Mouse (Mus musculus) liver, embryonic 13.5 days (tissue): ENCODE results near the gene Aldh3b3. TPM values are rescaled to one million over a fixed set of nuclear protein-coding genes. Genes with fewer than 3 reads are reported as not detected.
A peak's percentile ranks its signal among the peaks of the same experiment; 100 is the strongest.

Experiments
- ATAC-seq: fragments of 200-750 bp; cut with Nextera tagmentation; 2 replicates; pipeline ENCODE4 v1.8.0; 2017; ENCODE audit warnings: low read depth, mild to moderate bottlenecking, moderate number of reproducible peaks, moderate library complexity
- DNase-seq: peaks from one replicate; pipeline ENCODE4 v3.0.0; 2022
- H3K27ac ChIP-seq: fragments of 300-500 bp; sonication (generic); 2 replicates; pipeline ENCODE4 v1.5.1; 2015; ENCODE audit warnings: moderate library complexity, mild to moderate bottlenecking, inconsistent platforms
- H3K27me3 ChIP-seq: fragments of 300-500 bp; sonication (generic); 2 replicates; pipeline ENCODE4 v1.6.1; 2015; ENCODE audit warnings: mild to moderate bottlenecking, inconsistent platforms
- H3K36me3 ChIP-seq: fragments of 300-500 bp; sonication (generic); 2 replicates; pipeline ENCODE4 v1.6.1; 2015; ENCODE audit warnings: mild to moderate bottlenecking, inconsistent platforms
- H3K4me1 ChIP-seq: fragments of 300-500 bp; sonication (generic); replicated peaks from 2 replicates; pipeline ENCODE4 v1.6.1; 2015; ENCODE audit warnings: inconsistent platforms
- H3K4me2 ChIP-seq: fragments of 300-500 bp; sonication (generic); 2 replicates; pipeline ENCODE4 v1.6.1; 2015; ENCODE audit warnings: inconsistent platforms, mild to moderate bottlenecking, moderate library complexity
- H3K4me3 ChIP-seq: fragments of 300-500 bp; sonication (generic); replicated peaks from 2 replicates; pipeline ENCODE4 v1.5.1; 2015; ENCODE audit warnings: mild to moderate bottlenecking, inconsistent platforms
- H3K9ac ChIP-seq: fragments of 300-500 bp; sonication (generic); 2 replicates; pipeline ENCODE4 v1.6.1; 2015; ENCODE audit warnings: mild to moderate bottlenecking, inconsistent platforms
- H3K9me3 ChIP-seq: fragments of 300-500 bp; sonication (generic); replicated peaks from 2 replicates; pipeline ENCODE4 v1.6.1; 2016; ENCODE audit warnings: inconsistent platforms
- whole genome bisulfite sequencing: fragments of 180-500 bp; shearing (Covaris S2); methylation state at CpG from one replicate; pipeline ENCODE4 v1.1.7; 2015; ENCODE audit not compliant: insufficient replicate concordance; 5-methylcytosine and 5-hydroxymethylcytosine counted together
- polyA plus RNA-seq: library from polyadenylated mRNA; unstranded; fragments of >200 nt; fragmentation: Nextera tagmentation; extraction: Ambion mirVana; gene quantifications from 2 replicates; pipeline ENCODE4 v1.2.1, GENCODE M21; 2015

Aldh3b3 gene
- polyA plus RNA-seq, 1 experiment from 2014 or later = not detected

- no peaks in the 10 kb centered on the region for H3K27me3 ChIP-seq
- H3K27ac ChIP-seq = no peak overlapping the region
- no peak for DNase-seq
- H3K4me1 ChIP-seq = peaks cover 36% of the 10 kb centered on the region
- H3K4me2 ChIP-seq = no peak overlapping the region
- no peaks in the 10 kb centered on the region for H3K9me3 ChIP-seq
- no peak overlapping the region for H3K9ac ChIP-seq
- WGBS = 69% methylated on average over 12 of the region's 12 CpGs
- H3K36me3 ChIP-seq = peaks cover 37% of the 10 kb centered on the region
- no peak for ATAC-seq
- H3K4me3 ChIP-seq = no peak overlapping the region
These were observed 45.2 kb downstream of the Aldh3b3 start for GRCm38 (mm10) chr19:4003641-4004040.

DNA sequence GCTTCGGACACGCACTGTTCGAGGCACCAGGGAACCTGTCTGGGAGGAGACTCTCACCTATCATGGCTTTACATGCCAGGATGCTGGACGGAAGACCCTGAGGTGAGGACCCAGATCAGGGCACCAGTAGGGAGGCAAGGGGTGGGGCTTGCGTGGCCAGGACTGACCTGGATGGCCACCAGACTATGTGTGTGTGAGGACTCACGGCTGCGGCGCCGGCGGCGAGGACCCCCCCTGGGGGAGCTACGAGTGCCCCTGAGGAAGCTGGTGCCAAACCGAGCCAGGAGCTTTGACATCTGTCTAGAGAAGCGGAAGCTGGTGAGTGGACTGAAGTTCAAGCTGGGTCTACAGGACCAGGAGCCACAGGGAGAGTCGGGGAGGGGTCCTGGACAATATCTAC, 45.9 kb downstream of the Aldh3b3 start:
- Histone ChIP-seq H3K27ac (no peak overlapping the region), H3K9me3 (no peaks in the 10 kb centered on the region), H3K4me2 (no peak overlapping the region), H3K9ac (no peak overlapping the region), H3K27me3 (no peaks in the 10 kb centered on the region), H3K4me3 (no peak overlapping the region), H3K4me1 (peaks cover 29% of the 10 kb centered on the region), H3K36me3 (peaks cover 44% of the 10 kb centered on the region)
- WGBS = 86% methylated on average over 15 of the region's 15 CpGs
- no peak for ATAC-seq
- no peak for DNase-seq

- no peaks in the 10 kb centered on the region for H3K27me3 ChIP-seq
- no peak overlapping the region for H3K27ac ChIP-seq
- no peak for DNase-seq
- H3K4me1 ChIP-seq = peaks cover 22% of the 10 kb centered on the region
- H3K9me3 ChIP-seq = no peaks in the 10 kb centered on the region
- ATAC-seq = no peak
- H3K4me2 ChIP-seq = no peak overlapping the region
- H3K4me3 ChIP-seq = no peak overlapping the region
- H3K9ac ChIP-seq = no peak overlapping the region
- peaks cover 52% of the 10 kb centered on the region for H3K36me3 ChIP-seq
- 80% methylated on average over 9 of the region's 9 CpGs for WGBS
These were observed 46.6 kb downstream of the Aldh3b3 start for GRCm38 (mm10) chr19:4005091-4005490.

DNA sequence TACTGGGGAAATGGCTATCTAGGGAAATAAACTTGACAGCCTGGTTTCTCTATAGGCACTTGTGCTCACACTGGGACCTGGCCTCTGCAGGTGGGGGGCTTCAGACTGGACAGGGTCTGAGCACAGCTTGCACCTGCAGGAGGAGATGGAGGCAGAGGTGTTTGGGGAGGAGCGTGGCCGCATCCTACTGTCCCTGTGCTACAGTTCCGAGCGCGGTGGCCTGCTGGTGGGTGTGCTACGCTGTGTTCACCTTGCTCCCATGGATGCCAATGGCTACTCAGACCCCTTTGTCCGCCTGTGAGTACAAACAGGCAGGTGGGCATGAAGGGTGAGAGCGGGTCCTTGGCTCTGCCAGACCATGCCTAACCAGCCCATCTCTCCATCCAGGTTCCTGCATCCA, 47.5 kb downstream of the Aldh3b3 start:
- ATAC-seq = no peak
- H3K4me3 ChIP-seq = no peak overlapping the region
- H3K27ac ChIP-seq = no peak overlapping the region
- WGBS = 90% methylated on average over 8 of the region's 8 CpGs
- peaks cover 58% of the 10 kb centered on the region for H3K36me3 ChIP-seq
- no peak overlapping the region for H3K9ac ChIP-seq
- H3K27me3 ChIP-seq = no peaks in the 10 kb centered on the region
- H3K4me1 ChIP-seq = peaks cover 20% of the 10 kb centered on the region
- H3K4me2 ChIP-seq = no peak overlapping the region
- H3K9me3 ChIP-seq = no peaks in the 10 kb centered on the region
- no peak for DNase-seq

GRCm38 (mm10) chr19:4011086-4011485, 52.6 kb downstream of the Aldh3b3 start:
- Histone ChIP-seq H3K27me3 (no peaks in the 10 kb centered on the region), H3K9me3 (no peaks in the 10 kb centered on the region), H3K36me3 (peaks cover 49% of the 10 kb centered on the region), H3K27ac (peak overlapping the region; percentile 80; the same call in 1 of the 2 replicates), H3K4me1 (peaks cover 45% of the 10 kb centered on the region), H3K9ac (peak overlapping the region; percentile 86), H3K4me3 (peak overlapping the region; percentile 85), H3K4me2 (peak overlapping the region; percentile 69)
- DNase-seq (no peak), ATAC-seq (no peak)
- 86% methylated on average over 5 of the region's 5 CpGs for whole genome bisulfite sequencing

DNA sequence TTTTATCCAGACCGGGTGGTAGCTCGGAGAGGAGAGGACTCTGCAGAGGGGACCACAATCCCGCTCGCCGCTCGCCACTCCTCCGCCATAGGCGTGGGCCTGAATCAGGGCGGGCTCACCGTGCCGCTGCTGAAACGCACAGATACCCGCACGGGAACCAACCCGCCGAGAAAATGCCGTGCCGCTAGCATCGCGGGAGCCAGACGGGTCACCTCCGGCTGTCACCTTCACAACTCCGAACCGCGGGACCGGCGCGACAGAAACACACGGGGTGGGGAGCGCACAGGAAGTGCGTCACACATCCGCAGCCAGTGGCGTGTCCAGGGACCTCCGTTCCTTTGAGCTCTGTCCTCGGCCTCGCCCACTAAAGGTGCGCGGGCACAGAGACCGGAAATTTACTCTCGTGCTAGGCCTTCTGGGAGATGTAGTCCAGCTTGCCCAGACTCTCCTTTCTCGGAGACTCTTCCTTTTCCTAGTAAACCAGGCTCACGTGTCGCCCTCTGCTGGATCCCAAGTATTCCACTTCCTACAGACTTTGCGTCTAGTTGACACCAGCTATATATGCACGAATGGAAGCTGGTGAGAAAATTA, 54.1 kb downstream of the Aldh3b3 start, which contains the start of gene Ndufv1:
Gene Ndufv1, minus strand, starts transcription at position 375 of the 591 bp plus-strand sequence.
- WGBS = under 1% methylated on average over 45 of the region's 45 CpGs
- Histone ChIP-seq H3K4me3 (peak within 1 kb of the TSS; percentile 85), H3K27me3 (no peaks in the 10 kb centered on the region), H3K4me2 (peak within 1 kb of the TSS; percentile 79), H3K36me3 (peaks cover 34% of the 10 kb centered on the region), H3K9ac (peak within 1 kb of the TSS; percentile 86), H3K27ac (peak within 1 kb of the TSS; percentile 81), H3K9me3 (no peaks in the 10 kb centered on the region), H3K4me1 (peaks cover 48% of the 10 kb centered on the region)
- peak; percentile 97 for DNase-seq
- ATAC-seq = peak; percentile 98

DNA sequence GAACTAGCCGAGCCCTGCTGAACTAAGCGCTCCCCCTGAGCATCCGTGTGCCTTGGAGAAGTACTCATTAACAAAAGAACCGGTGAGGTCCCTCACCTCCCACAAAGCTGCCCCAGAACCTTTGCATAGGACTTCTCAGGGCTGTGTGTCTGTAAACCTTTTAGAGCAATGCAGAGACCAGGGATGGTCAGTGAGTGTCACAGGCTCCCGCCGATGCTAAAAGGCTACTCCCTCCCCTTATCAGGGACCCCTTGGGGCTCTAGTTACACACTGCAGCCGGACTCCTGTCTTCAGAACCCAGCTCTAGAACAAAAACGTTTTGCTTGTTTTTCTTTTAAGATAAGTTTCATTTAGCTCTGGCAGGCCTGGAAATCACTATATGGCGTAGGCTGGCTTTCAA, 54.6 kb downstream of the Aldh3b3 start:
- peak overlapping the region; percentile 79 for H3K4me2 ChIP-seq
- whole genome bisulfite sequencing = 10% methylated on average over 9 of the region's 9 CpGs
- peak overlapping the region; percentile 77 for H3K9ac ChIP-seq
- peaks cover 48% of the 10 kb centered on the region for H3K4me1 ChIP-seq
- H3K36me3 ChIP-seq = peaks cover 29% of the 10 kb centered on the region
- no peak for DNase-seq
- H3K9me3 ChIP-seq = no peaks in the 10 kb centered on the region
- peak overlapping the region; percentile 81 for H3K27ac ChIP-seq
- ATAC-seq = peak; percentile 49
- peak overlapping the region; percentile 85 for H3K4me3 ChIP-seq
- no peaks in the 10 kb centered on the region for H3K27me3 ChIP-seq

- Histone ChIP-seq H3K4me1 (peaks cover 63% of the 10 kb centered on the region), H3K9ac (peak overlapping the region; percentile 53; the same call in 1 of the 2 replicates), H3K4me3 (no peak overlapping the region)
These were observed 56.4 kb downstream of the Aldh3b3 start for GRCm38 (mm10) chr19:4014802-4015201.

GRCm38 (mm10) chr19:4015635-4016034, 57.2 kb downstream of the Aldh3b3 start:
- ATAC-seq = peak; percentile 26
- Histone ChIP-seq H3K36me3 (peaks cover 3% of the 10 kb centered on the region), H3K27me3 (no peaks in the 10 kb centered on the region), H3K9me3 (no peaks in the 10 kb centered on the region), H3K9ac (peak overlapping the region; percentile 53), H3K27ac (peak overlapping the region; percentile 80), H3K4me2 (peak overlapping the region; percentile 6; the same call in 1 of the 2 replicates), H3K4me1 (peaks cover 65% of the 10 kb centered on the region), H3K4me3 (no peak overlapping the region)
- 18% methylated on average over 5 of the region's 5 CpGs for WGBS
- DNase-seq = peak; percentile 51

More at GRCm38 (mm10) chr19:4014802-4015201, 56.4 kb downstream of the Aldh3b3 start:
- H3K27ac ChIP-seq = peak overlapping the region; percentile 80
- peaks cover 12% of the 10 kb centered on the region for H3K36me3 ChIP-seq
- ATAC-seq (no peak), DNase-seq (no peak)
- H3K9me3 ChIP-seq = no peaks in the 10 kb centered on the region
- H3K27me3 ChIP-seq = no peaks in the 10 kb centered on the region
- no peak overlapping the region for H3K4me2 ChIP-seq

DNA sequence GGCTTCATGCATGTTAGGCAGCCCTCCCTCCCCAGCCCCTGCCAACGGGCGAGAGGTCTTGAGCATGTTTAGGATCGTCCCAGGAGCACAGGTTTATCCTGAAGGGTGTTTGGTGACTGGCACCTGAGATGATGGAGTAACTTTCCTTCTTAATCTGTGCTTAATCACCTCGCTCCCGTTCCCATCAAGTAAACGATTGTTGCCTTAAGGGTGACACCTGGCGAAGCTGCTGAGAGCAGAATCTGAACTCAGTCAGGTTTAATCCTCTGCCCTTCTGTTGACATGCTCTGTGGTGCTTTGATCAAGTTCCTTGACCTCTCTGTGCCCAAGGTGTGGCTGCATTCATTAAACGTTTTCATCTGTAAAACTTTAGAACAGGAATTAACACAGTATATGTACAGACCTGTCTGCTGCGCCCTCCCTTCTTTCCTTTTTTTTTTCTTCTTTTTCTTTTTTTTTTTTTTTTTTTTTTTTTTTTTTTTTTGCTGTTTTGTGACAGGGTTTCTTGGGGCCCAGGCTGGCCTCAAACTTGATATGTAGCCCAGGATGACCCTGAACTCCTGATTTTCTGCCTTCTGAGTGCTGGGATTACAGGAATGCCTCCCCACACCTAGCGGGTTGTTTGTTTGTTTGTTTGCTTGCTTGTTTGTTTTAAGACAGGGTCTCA, 59.6 kb downstream of the Aldh3b3 start:
- ATAC-seq (no peak), DNase-seq (no peak)
- Histone ChIP-seq H3K4me3 (no peak overlapping the region), H3K4me2 (no peak overlapping the region), H3K27me3 (no peaks in the 10 kb centered on the region), H3K27ac (no peak overlapping the region), H3K9ac (no peak overlapping the region), H3K4me1 (peaks cover 50% of the 10 kb centered on the region), H3K36me3 (no peaks in the 10 kb centered on the region), H3K9me3 (no peaks in the 10 kb centered on the region)
- 63% methylated on average over 10 of the region's 10 CpGs for WGBS

GRCm38 (mm10) chr19:4018743-4019583, 60.5 kb downstream of the Aldh3b3 start:
- Histone ChIP-seq H3K27ac (peak overlapping the region; percentile 37), H3K9ac (peak overlapping the region; percentile 7; the same call in 1 of the 2 replicates)

More at GRCm38 (mm10) chr19:4018743-4019583, 60.5 kb downstream of the Aldh3b3 start:
- peak; percentile 71 for ATAC-seq
- peak; percentile 61 for DNase-seq
- no peaks in the 10 kb centered on the region for H3K36me3 ChIP-seq
- H3K9me3 ChIP-seq = no peaks in the 10 kb centered on the region
- 34% methylated on average over 18 of the region's 18 CpGs for WGBS
- no peak overlapping the region; the same call in 1 of the 2 replicates for H3K4me2 ChIP-seq
- H3K4me1 ChIP-seq = peaks cover 41% of the 10 kb centered on the region
- no peak overlapping the region for H3K4me3 ChIP-seq
- no peaks in the 10 kb centered on the region for H3K27me3 ChIP-seq
